Mouse (Mus musculus) neural tube, embryonic 12.5 days (tissue): ENCODE measurements around the gene Prtg. TPM values are rescaled to one million over a fixed set of nuclear protein-coding genes. Genes with fewer than 3 reads are reported as not detected.
A peak's percentile ranks its signal among the peaks of the same experiment; 100 is the strongest.

Source experiments
- ATAC-seq: fragments of 200-750 bp; cut with Nextera tagmentation; 2 replicates; pipeline ENCODE4 v1.8.0; 2017; ENCODE audit warnings: low read depth, mild to moderate bottlenecking, moderate TSS enrichment, moderate library complexity; ENCODE audit not compliant: low FRiP score
- H3K27ac ChIP-seq: fragments of 300-500 bp; sonication (generic); 2 replicates; pipeline ENCODE4 v1.5.1; 2016
- H3K27me3 ChIP-seq: fragments of 300-500 bp; sonication (generic); replicated peaks from 2 replicates; pipeline ENCODE4 v1.6.1; 2016; ENCODE audit warnings: mild to moderate bottlenecking
- H3K36me3 ChIP-seq: fragments of 300-500 bp; sonication (generic); 2 replicates; pipeline ENCODE4 v1.6.1; 2016; ENCODE audit warnings: mild to moderate bottlenecking
- H3K4me1 ChIP-seq: fragments of 300-500 bp; sonication (generic); 2 replicates; pipeline ENCODE4 v1.6.1; 2016
- H3K4me2 ChIP-seq: fragments of 300-500 bp; sonication (generic); replicated peaks from 2 replicates; pipeline ENCODE4 v1.6.1; 2016; ENCODE audit warnings: mild to moderate bottlenecking
- H3K4me3 ChIP-seq: fragments of 300-500 bp; sonication (generic); 2 replicates; pipeline ENCODE4 v1.5.1; 2016
- H3K9ac ChIP-seq: fragments of 300-500 bp; sonication (generic); 2 replicates; pipeline ENCODE4 v1.6.1; 2016; ENCODE audit warnings: mild to moderate bottlenecking
- H3K9me3 ChIP-seq: fragments of 300-500 bp; sonication (generic); 2 replicates; pipeline ENCODE4 v1.6.1; 2016; ENCODE audit warnings: mild to moderate bottlenecking
- WGBS: fragments of 180-500 bp; shearing (Covaris S2); methylation state at CpG from one replicate; pipeline ENCODE4 v1.1.7; 2016; 5-methylcytosine and 5-hydroxymethylcytosine counted together
- polyA plus RNA-seq: library from polyadenylated mRNA; unstranded; fragments of >200 nt; fragmentation: Nextera tagmentation; extraction: Ambion mirVana; gene quantifications from 2 replicates; pipeline ENCODE4 v1.2.1, GENCODE M21; 2016

Gene Prtg
- polyA plus RNA-seq, 1 experiment from 2014 or later, result 1.2 TPM

- 92% methylated on average over 4 of the region's 4 CpGs for WGBS
- Histone ChIP-seq H3K27ac (no peak overlapping the region), H3K9ac (no peak overlapping the region), H3K4me1 (no peaks in the 10 kb centered on the region), H3K27me3 (no peaks in the 10 kb centered on the region), H3K4me3 (no peak overlapping the region), H3K9me3 (0 out of 2 replicates have a peak, but pooled peaks cover 3% of the 10 kb centered on the region), H3K36me3 (peaks cover 17% of the 10 kb centered on the region), H3K4me2 (no peak overlapping the region)
- ATAC-seq, result no peak
Observed at GRCm38 (mm10) chr9:72846160-72846559, 39.5 kb downstream of the Prtg start.

- Histone ChIP-seq H3K4me3 (no peak overlapping the region), H3K4me2 (no peak overlapping the region), H3K9me3 (0 out of 2 replicates have a peak, but pooled peaks cover 3% of the 10 kb centered on the region), H3K9ac (no peak overlapping the region), H3K4me1 (peaks cover 10% of the 10 kb centered on the region), H3K27ac (no peak overlapping the region), H3K36me3 (peaks cover 10% of the 10 kb centered on the region), H3K27me3 (no peaks in the 10 kb centered on the region)
- ATAC-seq, result no peak
- WGBS, result 96% methylated on average over 10 of the region's 10 CpGs
Observed at GRCm38 (mm10) chr9:72851541-72851940, 44.9 kb downstream of the Prtg start.

GRCm38 (mm10) chr9:72851979-72852378, 45.3 kb downstream of the Prtg start:
- 0 out of 2 replicates have a peak, but pooled peaks cover 3% of the 10 kb centered on the region for H3K9me3 ChIP-seq
- no peak overlapping the region for H3K4me3 ChIP-seq
- no peak overlapping the region for H3K4me2 ChIP-seq
- no peak overlapping the region for H3K9ac ChIP-seq
- H3K27ac ChIP-seq, result no peak overlapping the region
- 93% methylated on average over 5 of the region's 5 CpGs for WGBS
- H3K36me3 ChIP-seq, result peaks cover 10% of the 10 kb centered on the region
- no peak for ATAC-seq
- H3K27me3 ChIP-seq, result no peaks in the 10 kb centered on the region
- H3K4me1 ChIP-seq, result peaks cover 10% of the 10 kb centered on the region

GRCm38 (mm10) chr9:72853681-72854190, 47.1 kb downstream of the Prtg start:
- Histone ChIP-seq H3K4me1 (peaks cover 10% of the 10 kb centered on the region), H3K27me3 (no peaks in the 10 kb centered on the region), H3K4me2 (peak overlapping the region; percentile 23), H3K27ac (no peak overlapping the region), H3K9me3 (0 out of 2 replicates have a peak, but pooled peaks cover 3% of the 10 kb centered on the region), H3K4me3 (no peak overlapping the region), H3K36me3 (peaks cover 10% of the 10 kb centered on the region), H3K9ac (no peak overlapping the region)
- WGBS, result 44% methylated on average over 13 of the region's 13 CpGs
- ATAC-seq, result peak; percentile 61; the same call in 1 of the 2 replicates

- H3K27ac ChIP-seq, result no peak overlapping the region
- WGBS, result 91% methylated on average over 24 of the region's 24 CpGs
- H3K4me3 ChIP-seq, result no peak overlapping the region
Observed at GRCm38 (mm10) chr9:72856721-72857120, 50.0 kb downstream of the Prtg start.

GRCm38 (mm10) chr9:72860764-72861163, 54.1 kb downstream of the Prtg start:
- WGBS, result 78% methylated on average over 5 of the region's 5 CpGs
- ATAC-seq, result no peak

More at GRCm38 (mm10) chr9:72856721-72857120, 50.0 kb downstream of the Prtg start:
- Histone ChIP-seq H3K9me3 (no peaks in the 10 kb centered on the region), H3K9ac (no peak overlapping the region), H3K4me2 (no peak overlapping the region), H3K36me3 (0 out of 2 replicates have a peak, but pooled peaks cover 7% of the 10 kb centered on the region), H3K27me3 (no peaks in the 10 kb centered on the region), H3K4me1 (peaks cover 10% of the 10 kb centered on the region)
- no peak for ATAC-seq

GRCm38 (mm10) chr9:72861235-72861634, 54.6 kb downstream of the Prtg start:
- Histone ChIP-seq H3K36me3 (0 out of 2 replicates have a peak, but pooled peaks cover 7% of the 10 kb centered on the region), H3K4me2 (no peak overlapping the region), H3K27ac (no peak overlapping the region), H3K9me3 (no peaks in the 10 kb centered on the region), H3K27me3 (no peaks in the 10 kb centered on the region), H3K4me1 (peaks cover 6% of the 10 kb centered on the region), H3K9ac (no peak overlapping the region), H3K4me3 (no peak overlapping the region)
- ATAC-seq, result no peak
- 79% methylated on average over 10 of the region's 10 CpGs for WGBS

More at GRCm38 (mm10) chr9:72860764-72861163, 54.1 kb downstream of the Prtg start:
- H3K4me1 ChIP-seq, result peaks cover 6% of the 10 kb centered on the region
- no peak overlapping the region for H3K27ac ChIP-seq
- H3K36me3 ChIP-seq, result 0 out of 2 replicates have a peak, but pooled peaks cover 7% of the 10 kb centered on the region
- H3K4me3 ChIP-seq, result no peak overlapping the region
- no peak overlapping the region for H3K4me2 ChIP-seq
- H3K9ac ChIP-seq, result no peak overlapping the region
- H3K27me3 ChIP-seq, result no peaks in the 10 kb centered on the region
- no peaks in the 10 kb centered on the region for H3K9me3 ChIP-seq

GRCm38 (mm10) chr9:72862186-72862585, 55.5 kb downstream of the Prtg start:
- ATAC-seq, result no peak
- Histone ChIP-seq H3K9me3 (no peaks in the 10 kb centered on the region), H3K4me2 (no peak overlapping the region), H3K9ac (no peak overlapping the region), H3K4me3 (no peak overlapping the region), H3K27ac (no peak overlapping the region), H3K27me3 (no peaks in the 10 kb centered on the region), H3K36me3 (0 out of 2 replicates have a peak, but pooled peaks cover 7% of the 10 kb centered on the region), H3K4me1 (peaks cover 6% of the 10 kb centered on the region)
- 91% methylated on average over 11 of the region's 11 CpGs for WGBS

GRCm38 (mm10) chr9:72862955-72863354, 56.3 kb downstream of the Prtg start:
- 96% methylated on average over 4 of the region's 4 CpGs for WGBS
- Histone ChIP-seq H3K4me3 (no peak overlapping the region), H3K4me1 (peaks cover 6% of the 10 kb centered on the region), H3K4me2 (no peak overlapping the region), H3K27me3 (no peaks in the 10 kb centered on the region), H3K36me3 (0 out of 2 replicates have a peak, but pooled peaks cover 7% of the 10 kb centered on the region), H3K9me3 (no peaks in the 10 kb centered on the region), H3K9ac (no peak overlapping the region), H3K27ac (no peak overlapping the region)
- ATAC-seq, result no peak

- Histone ChIP-seq H3K27ac (no peak overlapping the region), H3K4me3 (no peak overlapping the region), H3K4me2 (no peak overlapping the region), H3K27me3 (no peaks in the 10 kb centered on the region), H3K9me3 (no peaks in the 10 kb centered on the region), H3K9ac (no peak overlapping the region), H3K4me1 (peaks cover 6% of the 10 kb centered on the region), H3K36me3 (0 out of 2 replicates have a peak, but pooled peaks cover 4% of the 10 kb centered on the region)
- WGBS, result 30% methylated on average over 5 of the region's 5 CpGs
- no peak for ATAC-seq
Observed at GRCm38 (mm10) chr9:72863773-72864172, 57.1 kb downstream of the Prtg start.

GRCm38 (mm10) chr9:72867434-72867833, 60.8 kb downstream of the Prtg start:
- Histone ChIP-seq H3K27ac (no peak overlapping the region), H3K36me3 (no peaks in the 10 kb centered on the region), H3K4me1 (peaks cover 14% of the 10 kb centered on the region), H3K27me3 (no peaks in the 10 kb centered on the region), H3K9me3 (no peaks in the 10 kb centered on the region), H3K4me2 (no peak overlapping the region), H3K4me3 (no peak overlapping the region), H3K9ac (no peak overlapping the region)
- WGBS, result 75% methylated on average over 6 of the region's 6 CpGs
- no peak for ATAC-seq

- Histone ChIP-seq H3K4me1 (peaks cover 15% of the 10 kb centered on the region), H3K4me3 (no peak overlapping the region), H3K9ac (no peak overlapping the region), H3K27ac (no peak overlapping the region), H3K9me3 (no peaks in the 10 kb centered on the region), H3K4me2 (no peak overlapping the region), H3K27me3 (no peaks in the 10 kb centered on the region), H3K36me3 (no peaks in the 10 kb centered on the region)
- whole genome bisulfite sequencing, result 80% methylated on average over 2 of the region's 2 CpGs
- ATAC-seq, result no peak
Observed at GRCm38 (mm10) chr9:72868774-72869173, 62.1 kb downstream of the Prtg start.
